Mouse (Mus musculus) testis, postnatal 14 days (tissue): ENCODE measurements around the gene Slc9a7.

Experiments
- DNase-seq: peaks from one replicate; pipeline ENCODE4 v3.0.0; 2021; ENCODE audit warnings: low spot score

Gene Slc9a7

GRCm38 (mm10) chrX:20291282-20292039, at the start of gene Slc9a7:
Gene Slc9a7, minus strand, starts transcription at chrX:20291807.
- DNase-seq = peak; percentile 53

- DNase-seq = no peak
Observed at GRCm38 (mm10) chrX:20335722-20336121, 44.1 kb upstream of the Slc9a7 start.

- DNase-seq = no peak
Observed at GRCm38 (mm10) chrX:20332756-20333155, 41.1 kb upstream of the Slc9a7 start.

- DNase-seq = no peak
Observed at GRCm38 (mm10) chrX:20307215-20307614, 15.6 kb upstream of the Slc9a7 start.

GRCm38 (mm10) chrX:20305941-20306340, 14.3 kb upstream of the Slc9a7 start:
- DNase-seq = no peak

GRCm38 (mm10) chrX:20303280-20303679, 11.7 kb upstream of the Slc9a7 start:
- DNase-seq = no peak

GRCm38 (mm10) chrX:20292040-20292417, 422 bp upstream of the Slc9a7 start:
- no peak for DNase-seq

- DNase-seq = no peak
Observed at GRCm38 (mm10) chrX:20290715-20291114, 892 bp downstream of the Slc9a7 start.

- DNase-seq = no peak
Observed at GRCm38 (mm10) chrX:20288674-20289073, 2.9 kb downstream of the Slc9a7 start.

- no peak for DNase-seq
Observed at GRCm38 (mm10) chrX:20286254-20286653, 5.4 kb downstream of the Slc9a7 start.

GRCm38 (mm10) chrX:20279424-20279823, 12.2 kb downstream of the Slc9a7 start:
- DNase-seq = no peak

GRCm38 (mm10) chrX:20273854-20274253, 17.8 kb downstream of the Slc9a7 start:
- DNase-seq = no peak

- DNase-seq = no peak
Observed at GRCm38 (mm10) chrX:20271980-20272379, 19.6 kb downstream of the Slc9a7 start.

GRCm38 (mm10) chrX:20269980-20270379, 21.6 kb downstream of the Slc9a7 start:
- no peak for DNase-seq

- DNase-seq = no peak
Observed at GRCm38 (mm10) chrX:20264370-20264769, 27.2 kb downstream of the Slc9a7 start.

- no peak for DNase-seq
Observed at GRCm38 (mm10) chrX:20228102-20228501, 63.5 kb downstream of the Slc9a7 start.

- no peak for DNase-seq
Observed at GRCm38 (mm10) chrX:20221486-20221885, 70.1 kb downstream of the Slc9a7 start.

- DNase-seq = no peak
Observed at GRCm38 (mm10) chrX:20185616-20186015, 106.0 kb downstream of the Slc9a7 start.

GRCm38 (mm10) chrX:20176792-20177191, 114.8 kb downstream of the Slc9a7 start:
- no peak for DNase-seq

- no peak for DNase-seq
Observed at GRCm38 (mm10) chrX:20168430-20168829, 123.2 kb downstream of the Slc9a7 start.

GRCm38 (mm10) chrX:20164984-20165383, 126.6 kb downstream of the Slc9a7 start:
- DNase-seq = no peak

- DNase-seq = peak; percentile 6
Observed at GRCm38 (mm10) chrX:20162322-20162711, 129.3 kb downstream of the Slc9a7 start.

GRCm38 (mm10) chrX:20161687-20162321, 129.8 kb downstream of the Slc9a7 start:
- DNase-seq = no peak

- DNase-seq = no peak
Observed at GRCm38 (mm10) chrX:20160301-20160700, 131.3 kb downstream of the Slc9a7 start.
